Mouse (Mus musculus): Measurements from ENCODE around the gene Epx.

Gene Epx

DNA sequence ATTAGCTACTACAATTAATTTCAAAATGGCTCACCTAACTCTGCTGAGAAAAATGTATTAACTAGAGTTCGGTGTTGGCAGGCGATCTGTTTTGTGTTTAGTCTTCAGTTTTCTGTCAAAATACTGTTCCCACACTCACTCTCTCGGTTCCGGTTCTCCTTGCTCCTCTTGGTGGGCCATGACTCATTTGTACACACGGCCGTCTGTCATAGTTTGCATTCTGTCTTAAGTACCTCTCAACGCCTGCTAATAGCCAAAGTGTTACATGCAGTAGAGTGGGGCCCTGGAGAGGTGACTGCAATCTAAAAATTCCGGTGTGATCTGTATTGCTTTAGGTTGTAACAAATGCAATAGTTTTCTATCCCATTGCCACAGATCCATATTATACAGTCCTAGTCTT lies 34.7 kb downstream of the Epx start:
- DNase-seq (ENCODE audit: low spot score in 2 of 2): no peak

DNA sequence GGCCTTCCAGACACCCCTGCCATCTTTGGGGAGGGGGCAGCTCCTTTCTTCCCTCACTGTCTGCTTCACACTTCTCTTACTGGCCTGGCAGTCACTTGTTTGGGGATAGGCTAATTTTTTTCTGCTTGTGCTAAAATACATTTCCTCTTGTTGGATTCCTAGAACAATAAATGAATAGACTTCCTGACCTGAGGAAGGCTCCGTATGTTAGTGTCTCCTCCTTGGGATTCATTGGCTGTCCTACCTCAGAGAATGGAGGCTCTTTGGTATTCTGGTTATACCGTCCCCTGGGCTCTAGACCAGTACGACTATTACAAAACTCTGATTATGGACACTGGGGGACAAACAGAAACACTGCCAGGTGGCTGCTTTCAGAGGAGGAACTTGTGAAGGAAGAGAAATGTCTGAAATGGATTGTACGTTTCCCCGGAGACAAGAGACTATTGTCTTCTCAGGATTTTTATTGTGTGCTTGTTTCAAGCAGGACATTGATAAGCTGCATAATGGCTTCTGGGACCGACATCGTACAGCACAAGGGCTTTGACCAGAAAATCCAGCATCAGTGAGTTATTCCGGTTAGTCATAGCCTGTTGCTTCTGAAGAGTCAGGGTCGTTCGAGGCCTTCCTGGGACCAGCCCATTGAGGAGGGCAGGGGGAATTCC lies 47.0 kb downstream of the Epx start, which contains the start of gene Lpo:
Gene Lpo (minus strand): TSS at position 51 of the 662 bp plus-strand sequence.
- no peak for DNase-seq (ENCODE audit: low spot score in 2 of 2)

DNA sequence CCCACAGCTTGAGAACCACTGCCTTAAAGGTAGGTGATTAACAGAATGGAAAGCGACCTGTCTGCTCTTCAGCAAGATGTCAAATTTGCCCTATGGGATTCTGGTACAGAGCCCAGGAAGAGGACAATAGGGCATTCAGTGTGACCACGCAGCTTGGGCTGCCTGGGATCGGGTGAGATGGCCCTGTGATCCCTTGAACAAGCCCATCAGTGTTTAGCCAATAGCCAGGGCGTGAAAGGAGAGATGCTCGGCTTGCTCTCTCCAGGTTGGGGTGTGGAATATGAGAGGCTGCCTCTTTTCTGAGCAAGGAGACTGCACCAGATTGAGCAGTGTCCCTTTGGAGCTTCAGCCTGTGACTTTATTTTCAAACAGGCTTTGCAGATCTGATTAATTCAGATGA lies 53.8 kb downstream of the Epx start:
- DNase-seq (ENCODE audit: low spot score in 2 of 2): peak in 1 of 2 experiments; percentile 31

DNA sequence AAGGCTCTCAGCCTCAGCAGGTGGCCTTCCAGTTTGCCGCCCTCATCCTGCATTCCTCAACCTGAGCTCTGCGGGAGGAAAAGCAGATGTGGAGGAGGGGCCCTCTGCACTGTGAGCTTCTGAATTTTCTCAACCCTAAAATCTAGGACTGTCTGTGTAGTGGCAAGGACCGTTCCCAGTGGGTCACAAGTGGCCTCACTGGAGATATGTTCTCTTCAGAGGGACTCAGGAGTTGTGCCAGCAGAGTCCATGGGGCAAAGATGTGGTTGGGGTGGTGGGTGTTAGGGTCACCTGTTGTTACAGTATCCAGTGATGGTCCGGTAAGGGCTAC lies 57.9 kb downstream of the Epx start:
- no peak for DNase-seq (ENCODE audit: low spot score in 2 of 2)

DNA sequence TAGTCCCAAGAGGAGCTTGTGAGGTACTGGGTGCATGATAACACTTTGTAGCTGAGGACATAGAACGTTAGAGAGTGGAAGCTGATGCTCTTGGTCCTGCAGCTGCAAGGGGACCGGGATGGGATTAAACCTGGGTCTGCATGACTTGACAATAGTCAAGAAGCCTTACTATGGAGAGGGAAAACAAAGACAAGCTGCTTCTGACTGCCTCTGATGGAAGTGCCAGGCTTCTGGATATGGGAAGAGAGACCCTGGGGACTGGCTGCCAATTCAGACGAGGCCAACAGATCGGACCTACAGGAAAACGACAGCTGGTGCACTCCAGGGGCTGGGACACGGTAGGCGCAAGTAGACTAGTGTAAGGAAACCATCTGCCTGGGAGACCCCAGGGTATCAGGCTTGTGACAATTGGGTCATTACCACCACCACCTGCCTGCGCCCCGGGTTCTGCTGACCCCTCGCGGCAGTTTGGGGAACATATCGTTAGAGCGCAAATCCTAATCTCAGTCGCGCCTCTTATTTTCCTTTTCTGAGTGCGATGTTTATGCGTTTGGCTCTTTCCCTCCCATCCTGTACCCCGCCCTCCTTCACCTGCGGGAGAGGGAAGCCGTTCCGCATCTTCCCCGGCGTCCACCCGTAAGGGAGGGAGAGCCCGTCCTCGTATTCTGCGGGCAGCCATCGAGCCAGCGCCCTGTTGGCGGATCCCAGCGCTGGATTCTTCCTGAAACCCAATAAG lies 58.5 kb downstream of the Epx start:
- peak in 1 of 2 experiments; percentile 39 for DNase-seq (ENCODE audit: low spot score in 2 of 2)

DNA sequence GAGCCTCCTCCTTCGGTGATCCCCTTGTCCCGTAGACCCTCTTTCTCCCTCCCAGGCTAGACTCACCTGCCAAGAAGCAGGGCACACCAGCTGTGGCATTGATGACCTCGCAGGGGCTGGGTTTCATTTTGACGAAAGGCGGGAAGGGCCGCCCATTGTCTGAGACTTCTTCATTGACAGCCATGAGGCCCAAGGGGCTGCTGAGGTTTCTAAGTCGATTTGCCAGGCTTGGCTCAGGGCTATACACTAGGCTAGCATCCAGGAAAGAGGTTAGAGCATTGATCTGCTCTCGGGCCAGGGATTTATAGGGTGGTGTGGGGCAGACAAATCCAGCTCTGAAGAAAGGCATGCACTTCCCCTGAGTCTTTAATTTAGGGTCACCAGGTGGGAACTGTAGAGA lies 60.5 kb downstream of the Epx start:
- no peak for DNase-seq (ENCODE audit: low spot score in 2 of 2)
